Mouse (Mus musculus): ENCODE measurements around the gene Capza1. TPM values are rescaled to one million over a fixed set of nuclear protein-coding genes. Genes with fewer than 3 reads are reported as not detected.

Gene Capza1
- polyA plus RNA-seq, 1 experiment = 85.7 TPM

GRCm38 (mm10) chr3:104777342-104777741 is 87.0 kb downstream of the Capza1 start:
- peaks cover 18% of the 10 kb centered on the region for H3K4me1 ChIP-seq (replicated peaks; ENCODE audit: control insufficient read depth, insufficient read depth, low read length)
- DNase-seq = peak; percentile 44

GRCm38 (mm10) chr3:104773301-104773700 is 91.0 kb downstream of the Capza1 start:
- Histone ChIP-seq H3K27ac (ENCODE audit: control insufficient read depth, insufficient read depth, low read length) (no peak overlapping the region), H3K27me3 (ENCODE audit: control insufficient read depth, insufficient read depth, low read length) (peaks cover 3% of the 10 kb centered on the region; the same call in 1 of the 2 replicates), H3K4me3 (ENCODE audit: control insufficient read depth, insufficient read depth, low read length) (no peak overlapping the region), H3K4me1 (replicated peaks; ENCODE audit: control insufficient read depth, insufficient read depth, low read length) (peaks cover 15% of the 10 kb centered on the region), H3K36me3 (ENCODE audit: control insufficient read depth, insufficient read depth, low read length) (no peaks in the 10 kb centered on the region)
- DNase-seq = no peak
- 96% methylated on average over 7 of the region's 7 CpGs for WGBS
- TF ChIP-seq POLR2A (IDR thresholded peaks at IDR 0.05; ENCODE audit: control insufficient read depth, extremely low read depth, insufficient read depth, low read length, poor library complexity) (no peak), CTCF (IDR thresholded peaks at IDR 0.05; ENCODE audit: borderline replicate concordance, control insufficient read depth, extremely low read depth, insufficient read depth, low read length, poor library complexity) (no peak)

More at GRCm38 (mm10) chr3:104777342-104777741, 87.0 kb downstream of the Capza1 start:
- WGBS = 1% methylated on average over 20 of the region's 20 CpGs
- peaks cover 9% of the 10 kb centered on the region; the same call in 1 of the 2 replicates for H3K27me3 ChIP-seq (ENCODE audit: control insufficient read depth, insufficient read depth, low read length)
- H3K36me3 ChIP-seq (ENCODE audit: control insufficient read depth, insufficient read depth, low read length) = no peaks in the 10 kb centered on the region
- H3K27ac ChIP-seq (ENCODE audit: control insufficient read depth, insufficient read depth, low read length) = no peak overlapping the region
- TF ChIP-seq CTCF (IDR thresholded peaks at IDR 0.05; ENCODE audit: borderline replicate concordance, control insufficient read depth, extremely low read depth, insufficient read depth, low read length, poor library complexity) (peak; percentile 63; the same call in 1 of the 2 replicates), POLR2A (IDR thresholded peaks at IDR 0.05; ENCODE audit: control insufficient read depth, extremely low read depth, insufficient read depth, low read length, poor library complexity) (no peak)
- peak overlapping the region; percentile 27; the same call in 1 of the 2 replicates for H3K4me3 ChIP-seq (ENCODE audit: control insufficient read depth, insufficient read depth, low read length)

Other genes starting within 250 kb of the Capza1 start
- 54.9 and 80.5 TPM in 2 replicates for gene Slc16a1, start 225.8 kb downstream of the Capza1 start, polyA plus RNA-seq (2012; rRNA removed)
- 4.6 and 7.4 TPM in 2 replicates for gene Ppm1j, start 83.4 kb downstream of the Capza1 start, polyA plus RNA-seq (2012; rRNA removed)
- gene Fam19a3, start 82.7 kb downstream of the Capza1 start, polyA plus RNA-seq (2012; rRNA removed) = 0.33 and 0.54 TPM in 2 replicates
- gene Rhoc, start 76.1 kb downstream of the Capza1 start, polyA plus RNA-seq (2012; rRNA removed) = 14.8 and 23.5 TPM in 2 replicates
- gene Mov10, start 45.9 kb downstream of the Capza1 start, polyA plus RNA-seq (2012; rRNA removed) = 23.9 and 29.8 TPM in 2 replicates
- gene St7l, start 500 bp downstream of the Capza1 start, polyA plus RNA-seq (2012; rRNA removed) = 13.2 and 13.6 TPM in 2 replicates
- gene Wnt2b, start 97.4 kb upstream of the Capza1 start, polyA plus RNA-seq (2012; rRNA removed) = 0.89 and 1.2 TPM in 2 replicates
- gene Cttnbp2nl, start 188.6 kb upstream of the Capza1 start, polyA plus RNA-seq (2012; rRNA removed) = 2.6 and 2.8 TPM in 2 replicates
- not detected in 2 replicates for gene 4930564D02Rik, start 202.3 kb upstream of the Capza1 start, polyA plus RNA-seq (2012; rRNA removed)